Mouse (Mus musculus): ENCODE results near the gene Kin.

DNA sequence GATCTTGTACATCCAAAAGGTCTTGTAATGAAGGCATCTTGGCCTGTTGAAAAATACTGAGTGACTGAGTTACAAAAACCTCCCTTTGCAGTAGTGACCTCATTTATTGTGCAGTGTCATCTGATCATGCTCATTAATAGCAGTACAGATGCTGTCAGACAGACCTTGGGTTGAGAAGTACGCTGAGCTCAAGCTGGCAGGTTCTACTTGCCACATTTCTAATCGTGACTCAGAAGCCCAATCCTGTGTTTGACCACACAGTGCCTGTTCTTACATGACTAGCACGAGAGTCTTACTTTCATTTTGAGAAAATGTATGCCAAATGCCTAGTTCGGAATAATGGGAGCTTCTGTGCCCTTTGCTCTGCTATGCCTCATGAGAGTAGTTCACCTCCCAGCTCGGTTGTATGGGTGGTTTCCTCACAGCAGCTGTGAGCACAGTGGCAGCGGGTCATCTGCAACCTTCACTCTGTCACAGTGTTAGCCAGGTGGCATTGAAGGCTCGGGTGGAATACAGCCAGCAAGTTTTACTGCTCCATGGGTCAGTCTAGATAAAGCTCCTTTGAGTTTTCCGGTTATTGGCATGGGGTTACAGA is 7.0 kb downstream of the Kin start:
- no peak for TF ChIP-seq CTCF (IDR thresholded peaks at IDR 0.05)
- no peak for TF ChIP-seq EP300 (IDR thresholded peaks at IDR 0.05)

Measured in lung, postnatal 0 days (tissue).